Mouse (Mus musculus): ENCODE data around the gene Stag1.

GRCm38 (mm10) chr9:100733907-100734440 is 136.4 kb downstream of the Stag1 start:
- no peak for TF ChIP-seq FLI1 (IDR thresholded peaks at IDR 0.05; ENCODE audit: low read length)
- TF ChIP-seq GATA1 (IDR thresholded peaks at IDR 0.05; ENCODE audit: borderline replicate concordance, low read length): no peak

Measured in megakaryocyte, embryonic 14.5 days (primary cell).